Mouse (Mus musculus): ENCODE results near the gene Map4k2.

Map4k2 gene

DNA sequence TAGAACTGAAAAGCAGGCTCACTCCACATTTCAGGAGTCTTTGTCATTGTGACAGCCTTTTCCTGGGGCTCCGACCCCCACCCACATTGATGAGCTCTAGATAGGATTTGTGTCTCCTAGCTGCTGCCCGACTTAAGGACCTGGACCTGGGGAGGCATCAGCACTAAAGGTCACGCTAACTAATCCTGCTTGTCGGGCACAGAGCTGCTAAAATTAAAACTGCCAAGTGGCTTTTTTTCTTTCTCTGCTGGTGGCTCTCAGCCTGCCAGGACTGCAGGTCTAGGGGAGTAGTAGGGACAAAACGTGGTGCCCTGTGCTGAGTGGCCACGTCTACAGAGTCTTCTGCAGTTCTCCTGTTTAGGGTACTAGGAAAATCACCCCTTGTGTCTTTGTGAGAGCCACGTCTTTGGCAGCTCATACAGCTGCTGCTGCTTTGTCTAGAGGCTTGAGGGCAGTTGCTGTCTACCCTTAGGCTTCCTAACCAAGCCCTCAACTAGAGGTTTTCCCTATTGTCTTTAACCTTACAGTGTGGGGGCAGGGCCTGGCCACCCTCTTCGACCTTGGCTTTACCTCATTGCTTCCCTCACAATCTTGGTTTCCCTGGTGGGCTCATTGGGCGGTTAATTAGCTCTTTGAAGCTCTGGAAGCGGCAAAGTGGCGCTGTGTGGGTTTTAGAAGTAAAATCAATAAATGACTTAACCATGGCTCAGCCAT, 36.5 kb downstream of the Map4k2 start:
- DNase-seq (ENCODE audit: low read depth, low spot score) = no peak

DNA sequence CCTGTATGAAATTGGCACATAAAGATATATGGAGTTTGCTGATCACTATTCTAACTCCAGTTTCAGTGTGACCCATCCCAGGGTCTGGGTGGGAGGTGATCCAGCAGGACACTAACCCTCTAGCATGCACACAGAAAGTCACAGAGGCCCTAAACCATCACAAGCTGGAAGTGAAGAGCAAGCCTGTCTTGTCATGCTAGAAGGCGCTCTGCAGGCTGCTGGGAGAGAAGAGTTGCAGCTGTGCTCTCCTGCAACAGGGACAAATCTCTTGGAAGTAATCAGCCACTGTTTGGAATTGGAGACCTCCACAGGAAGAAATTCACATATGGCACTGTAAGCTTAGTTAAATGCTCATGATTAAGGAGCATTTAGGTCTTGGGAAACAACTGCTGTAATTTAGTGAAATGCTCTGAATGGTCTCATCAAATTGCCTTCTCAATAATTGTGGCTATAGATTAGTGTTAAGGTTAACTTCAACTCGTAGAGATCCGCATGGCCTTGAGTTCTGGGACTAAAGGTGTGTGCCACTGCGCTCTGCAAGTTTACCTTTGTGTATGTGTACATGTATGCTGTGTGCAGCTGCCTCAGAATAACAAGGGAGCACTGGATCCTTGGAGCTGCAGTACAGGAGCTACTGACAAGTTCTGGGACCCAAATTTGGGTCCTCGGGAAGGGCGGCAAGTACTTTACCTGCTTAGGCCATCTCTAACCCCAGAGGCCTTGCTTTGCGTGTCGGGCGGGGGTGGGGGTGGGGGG, 39.7 kb downstream of the Map4k2 start:
- DNase-seq (ENCODE audit: low read depth, low spot score) = no peak

DNA sequence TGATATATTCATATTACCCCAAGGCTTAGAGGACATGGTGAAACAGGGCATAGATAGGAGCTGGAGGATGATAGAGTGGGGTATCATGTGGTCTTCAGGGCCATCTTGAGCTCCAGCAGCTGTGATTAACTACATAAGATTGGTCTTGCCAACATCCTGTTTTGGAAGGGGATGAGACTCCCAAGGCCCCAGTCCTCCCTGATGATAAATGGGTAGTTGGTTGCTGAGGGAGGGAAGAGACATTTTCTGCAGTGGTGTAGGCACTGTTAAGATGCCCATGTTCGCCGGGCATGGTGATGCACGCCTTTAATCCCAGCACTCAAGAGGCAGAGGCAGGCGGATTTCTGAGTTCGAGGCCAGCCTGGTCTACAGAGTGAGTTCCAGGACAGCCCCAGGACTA, 40.3 kb downstream of the Map4k2 start:
- DNase-seq (ENCODE audit: low read depth, low spot score) = no peak

DNA sequence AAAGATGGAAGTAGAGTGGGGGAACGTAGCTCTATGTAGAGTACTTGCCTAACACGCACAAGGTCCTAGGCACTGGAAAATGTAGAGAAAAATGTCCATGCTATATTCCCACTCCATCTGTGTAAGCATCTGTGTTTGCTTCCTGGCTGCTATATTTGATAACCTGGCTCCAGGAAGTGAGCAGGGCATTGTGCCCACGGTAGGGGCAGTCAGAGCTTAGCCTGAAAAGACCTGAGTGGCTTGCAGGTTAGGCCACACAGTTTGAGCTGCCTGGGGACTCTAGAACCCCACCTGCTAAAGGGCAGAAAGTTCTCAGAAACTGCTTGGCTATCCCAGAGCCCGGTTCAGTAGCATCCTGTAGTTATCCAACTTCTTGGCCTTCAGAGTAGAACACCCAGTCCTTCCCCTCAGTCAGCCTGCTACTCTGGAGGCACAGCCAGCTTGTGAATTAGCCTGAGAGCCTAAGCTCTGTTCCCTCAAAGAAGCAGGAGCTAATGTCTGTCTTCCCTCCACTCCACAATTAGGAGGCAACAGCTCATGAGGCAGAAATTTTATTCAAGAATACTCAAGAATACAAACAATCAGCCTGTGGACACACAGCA, 41.5 kb downstream of the Map4k2 start:
- no peak for DNase-seq (ENCODE audit: low read depth, low spot score)

DNA sequence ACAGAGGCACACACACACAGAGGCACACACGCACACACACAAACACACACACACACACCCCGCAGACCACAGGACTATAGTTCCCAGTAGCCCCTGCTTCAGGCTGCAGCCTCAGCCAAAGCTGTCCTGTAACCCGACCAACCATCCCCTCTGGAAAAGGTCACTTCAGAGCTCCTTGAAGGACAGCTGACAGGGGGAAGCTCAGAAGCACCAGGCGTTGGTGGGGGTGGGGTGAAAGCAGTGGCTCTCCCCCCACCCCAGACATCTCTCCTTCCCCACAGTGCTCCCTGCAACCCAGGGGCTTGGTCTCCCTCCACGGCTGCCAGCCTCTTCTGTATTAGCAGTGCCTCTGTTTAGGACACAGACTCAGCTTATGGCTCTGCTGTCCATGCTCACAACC, 42.5 kb downstream of the Map4k2 start:
- DNase-seq (ENCODE audit: low read depth, low spot score) = no peak

DNA sequence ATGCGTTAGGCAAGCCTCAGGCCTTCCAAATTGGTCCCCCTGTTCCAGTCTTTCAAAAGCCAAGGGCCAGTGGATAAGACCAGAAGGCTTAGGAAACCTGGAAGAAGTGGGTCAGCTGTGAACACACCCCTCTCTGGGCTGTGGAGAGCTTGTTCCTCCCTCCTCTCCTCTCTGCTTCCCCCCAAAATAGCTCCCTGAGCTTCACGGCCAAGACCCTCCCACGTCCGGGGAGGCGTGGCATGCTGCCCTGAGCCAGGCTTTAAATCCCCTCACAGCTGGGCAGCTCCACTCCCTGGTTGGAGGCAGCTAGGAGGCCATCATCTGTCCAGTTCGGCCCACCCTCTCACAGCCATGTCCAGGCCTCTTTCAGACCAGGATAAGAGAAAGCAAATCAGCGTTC, 43.2 kb downstream of the Map4k2 start, which contains the start of gene Pygm:
TSS of gene Pygm (plus strand) at position 272 of the 400 bp plus-strand sequence.
- DNase-seq (ENCODE audit: low read depth, low spot score) = no peak

DNA sequence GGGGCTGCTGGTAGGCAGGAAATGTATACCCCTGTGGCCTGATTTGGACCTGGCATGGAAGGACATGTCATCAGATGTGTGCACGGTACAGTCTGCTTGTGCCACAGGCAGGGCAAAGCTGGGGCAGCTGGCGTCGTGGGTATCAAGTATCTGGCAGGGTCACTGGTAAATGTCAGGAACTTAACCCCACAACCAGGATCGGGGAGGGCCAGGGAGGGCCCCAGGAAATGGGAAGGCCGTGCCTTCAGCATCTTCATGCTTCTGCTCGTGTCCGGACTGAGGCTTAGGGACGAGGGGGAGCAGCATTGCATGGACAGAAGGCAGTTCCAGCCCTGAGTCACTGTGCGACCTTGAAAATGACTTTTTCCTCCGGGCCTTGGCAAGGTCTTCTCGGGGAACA, 44.0 kb downstream of the Map4k2 start:
- no peak for DNase-seq (ENCODE audit: low read depth, low spot score)

DNA sequence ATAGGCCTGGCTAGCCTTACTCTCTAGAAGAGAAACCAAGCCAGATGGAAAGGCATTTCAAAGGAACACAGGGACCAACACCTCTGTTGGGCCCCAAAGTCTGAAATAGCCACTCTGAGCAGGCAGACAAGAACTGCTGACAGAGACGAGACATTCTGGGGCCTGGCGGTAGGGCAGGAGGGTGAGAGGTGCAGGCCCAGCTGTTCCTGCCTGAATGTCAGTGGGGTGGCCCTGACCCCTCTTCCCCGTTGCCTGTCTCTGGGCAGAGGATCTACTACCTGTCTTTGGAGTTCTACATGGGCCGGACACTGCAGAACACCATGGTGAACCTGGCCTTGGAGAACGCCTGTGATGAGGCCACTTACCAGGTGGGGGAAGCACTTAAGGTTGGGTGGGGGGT, 44.5 kb downstream of the Map4k2 start:
- DNase-seq (ENCODE audit: low read depth, low spot score) = no peak

DNA sequence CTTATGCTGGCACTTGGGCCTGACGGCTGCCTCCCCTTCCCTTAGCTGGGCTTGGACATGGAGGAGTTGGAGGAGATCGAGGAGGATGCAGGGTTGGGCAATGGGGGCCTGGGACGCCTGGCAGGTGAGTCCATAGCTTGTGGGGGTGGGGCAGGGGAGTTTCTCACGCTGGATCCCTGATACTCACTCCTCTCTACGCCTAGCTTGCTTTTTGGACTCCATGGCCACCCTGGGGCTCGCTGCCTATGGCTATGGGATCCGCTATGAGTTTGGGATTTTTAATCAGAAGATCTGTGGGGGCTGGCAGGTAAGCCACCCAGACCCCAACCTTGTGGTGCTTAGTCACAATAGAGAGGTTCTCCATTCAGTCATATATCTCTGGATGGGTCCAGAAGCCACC, 44.9 kb downstream of the Map4k2 start:
- DNase-seq (ENCODE audit: low read depth, low spot score) = no peak

DNA sequence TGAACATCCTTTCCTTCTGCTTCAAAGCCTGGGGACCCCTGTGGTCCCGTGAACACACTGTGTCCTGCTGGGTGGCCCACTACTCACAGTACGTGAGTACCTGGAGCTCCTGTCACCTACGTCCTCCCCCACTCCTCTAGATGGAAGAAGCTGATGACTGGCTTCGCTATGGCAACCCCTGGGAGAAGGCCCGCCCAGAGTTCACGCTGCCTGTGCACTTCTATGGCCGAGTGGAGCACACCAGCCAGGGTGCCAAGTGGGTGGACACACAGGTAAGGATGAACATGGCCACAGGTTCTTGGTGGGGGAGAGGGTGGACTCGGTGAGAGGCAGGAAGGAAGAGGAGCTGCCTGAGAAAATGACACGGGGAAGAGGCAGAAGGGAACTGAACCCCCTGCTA, 45.3 kb downstream of the Map4k2 start:
- no peak for DNase-seq (ENCODE audit: low read depth, low spot score)

DNA sequence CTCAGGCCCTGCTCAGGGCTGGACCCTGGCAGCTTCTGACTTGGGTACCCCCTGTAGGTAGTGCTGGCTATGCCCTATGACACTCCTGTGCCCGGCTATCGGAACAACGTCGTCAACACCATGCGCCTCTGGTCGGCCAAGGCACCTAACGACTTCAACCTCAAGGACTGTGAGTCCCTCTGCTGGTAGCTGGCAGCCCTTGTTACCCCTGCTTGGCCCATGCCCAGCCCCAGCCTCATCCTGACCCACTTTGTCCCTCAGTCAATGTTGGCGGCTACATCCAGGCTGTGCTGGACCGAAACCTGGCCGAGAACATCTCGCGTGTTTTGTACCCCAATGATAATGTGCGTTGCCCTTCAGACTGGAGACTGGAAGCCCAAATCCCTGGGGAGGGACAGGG, 47.1 kb downstream of the Map4k2 start:
- no peak for DNase-seq (ENCODE audit: low read depth, low spot score)

DNA sequence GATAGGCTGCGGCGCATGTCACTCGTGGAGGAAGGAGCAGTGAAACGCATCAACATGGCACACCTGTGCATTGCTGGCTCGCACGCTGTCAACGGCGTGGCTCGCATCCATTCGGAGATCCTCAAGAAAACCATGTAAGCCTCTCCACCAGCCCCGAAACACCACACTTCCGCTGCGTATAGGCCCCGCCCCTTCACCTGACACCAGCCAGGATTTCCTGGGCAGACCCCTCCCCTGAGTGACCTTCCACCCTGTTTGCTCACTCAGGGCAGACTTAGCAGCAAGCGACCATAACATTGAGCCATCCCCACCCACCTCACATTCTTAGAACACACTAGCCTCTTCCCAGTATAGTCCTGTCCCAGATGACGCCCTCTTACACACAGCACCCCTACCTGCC, 48.9 kb downstream of the Map4k2 start:
- no peak for DNase-seq (ENCODE audit: low read depth, low spot score)

DNA sequence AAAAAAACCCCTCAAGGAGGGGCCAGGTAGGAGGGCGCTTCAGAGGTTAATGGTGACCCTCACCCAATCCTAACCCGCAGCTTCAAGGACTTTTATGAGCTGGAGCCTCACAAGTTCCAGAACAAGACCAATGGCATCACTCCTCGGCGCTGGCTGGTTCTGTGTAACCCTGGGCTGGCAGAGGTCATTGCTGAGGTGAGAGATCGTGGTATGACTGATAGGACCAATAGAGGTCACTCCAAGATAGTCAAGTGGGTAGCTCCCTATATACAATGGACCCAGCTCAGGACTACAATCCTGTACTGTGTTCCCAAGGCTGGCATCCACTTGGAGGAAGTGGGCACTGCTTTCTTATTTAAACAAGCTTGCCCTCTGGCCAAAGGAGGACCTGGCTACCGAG, 49.3 kb downstream of the Map4k2 start:
- DNase-seq (ENCODE audit: low read depth, low spot score) = no peak

DNA sequence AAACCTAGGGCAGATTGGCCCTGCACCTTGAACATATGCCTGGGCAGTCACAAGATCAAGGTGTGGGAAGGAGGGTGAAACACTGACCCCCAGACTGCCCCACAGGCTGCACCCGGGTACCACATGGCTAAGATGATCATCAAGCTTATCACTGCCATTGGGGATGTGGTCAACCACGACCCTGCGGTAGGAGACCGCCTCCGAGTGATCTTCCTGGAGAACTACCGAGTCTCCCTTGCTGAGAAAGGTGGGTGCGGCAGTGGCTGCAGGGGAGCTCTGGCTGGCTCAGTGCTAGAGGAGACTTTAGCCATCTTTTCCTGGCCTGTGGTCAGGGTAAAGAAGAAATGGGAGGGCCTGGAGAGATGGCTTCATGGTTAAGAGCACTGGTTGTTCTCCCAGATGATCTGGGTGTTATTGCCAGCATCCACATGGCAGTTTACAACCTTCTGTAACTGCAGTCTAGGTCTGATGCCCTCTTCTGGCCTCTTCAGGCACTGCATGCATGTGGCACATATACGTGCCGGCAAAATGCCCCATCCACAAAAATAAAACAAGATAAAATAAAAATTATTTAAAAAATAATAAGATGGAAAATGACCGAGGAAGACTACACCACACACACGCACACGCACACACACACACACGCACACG, 51.9 kb downstream of the Map4k2 start:
- DNase-seq (ENCODE audit: low read depth, low spot score) = no peak

DNA sequence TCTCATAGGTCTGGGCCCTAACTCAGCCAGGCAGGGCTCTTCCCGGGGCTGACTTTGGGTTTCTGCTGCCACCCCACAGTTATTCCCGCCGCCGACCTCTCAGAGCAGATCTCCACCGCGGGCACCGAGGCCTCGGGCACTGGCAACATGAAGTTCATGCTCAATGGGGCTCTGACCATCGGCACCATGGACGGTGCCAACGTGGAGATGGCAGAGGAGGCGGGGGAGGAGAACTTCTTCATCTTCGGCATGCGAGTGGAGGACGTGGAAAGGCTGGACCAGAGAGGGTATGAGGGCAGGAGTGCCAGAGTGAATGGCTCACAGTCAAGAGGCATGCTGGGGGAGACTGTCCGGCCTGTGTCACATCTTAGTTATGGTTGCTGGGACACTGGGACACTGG, 52.7 kb downstream of the Map4k2 start:
- no peak for DNase-seq (ENCODE audit: low read depth, low spot score)

DNA sequence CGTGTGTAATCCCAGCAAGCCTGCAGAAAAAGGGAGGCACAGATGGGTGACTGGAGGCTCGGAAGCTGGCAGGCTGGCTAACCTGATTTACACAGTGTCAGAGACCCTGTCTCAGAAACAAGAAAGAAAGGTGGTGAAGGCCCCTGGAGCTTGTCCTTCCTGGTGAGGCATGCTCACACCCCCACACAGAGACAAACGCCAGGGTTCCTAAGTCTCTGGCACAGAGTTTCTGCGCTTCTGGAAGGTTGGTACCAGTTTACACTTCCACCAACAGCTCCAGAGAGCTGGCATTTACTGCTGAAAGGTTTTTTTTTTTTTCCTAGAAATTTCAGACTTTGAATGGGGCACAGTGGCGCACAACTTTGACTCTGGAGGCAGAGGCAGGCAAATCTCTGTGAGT, 55.3 kb downstream of the Map4k2 start:
- DNase-seq (ENCODE audit: low read depth, low spot score) = no peak

DNA sequence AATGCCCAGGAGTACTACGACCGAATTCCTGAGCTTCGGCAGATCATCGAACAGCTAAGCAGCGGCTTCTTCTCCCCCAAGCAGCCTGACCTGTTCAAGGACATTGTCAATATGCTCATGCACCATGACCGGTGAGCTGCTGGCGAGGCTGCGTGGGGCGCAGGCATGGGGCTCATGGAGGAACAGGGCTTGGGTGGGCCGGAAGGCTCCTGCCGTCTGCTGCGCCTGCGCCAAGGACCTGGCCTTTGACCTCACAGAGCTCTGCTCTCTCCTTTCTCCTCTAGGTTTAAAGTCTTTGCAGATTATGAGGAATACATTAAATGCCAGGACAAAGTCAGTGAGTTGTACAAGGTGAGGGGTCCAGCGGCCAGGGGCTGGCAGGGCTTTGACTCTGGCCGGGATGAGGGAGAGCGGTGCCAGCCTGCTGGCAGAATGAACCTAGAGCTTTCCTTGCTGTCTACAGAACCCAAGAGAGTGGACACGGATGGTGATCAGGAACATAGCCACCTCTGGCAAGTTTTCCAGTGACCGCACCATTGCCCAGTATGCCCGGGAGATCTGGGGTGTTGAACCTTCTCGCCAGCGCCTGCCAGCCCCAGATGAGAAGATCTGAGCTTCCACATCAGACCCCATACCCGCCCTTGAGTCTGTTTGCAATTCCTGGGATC, 56.8 kb downstream of the Map4k2 start:
- no peak for DNase-seq (ENCODE audit: low read depth, low spot score)

DNA sequence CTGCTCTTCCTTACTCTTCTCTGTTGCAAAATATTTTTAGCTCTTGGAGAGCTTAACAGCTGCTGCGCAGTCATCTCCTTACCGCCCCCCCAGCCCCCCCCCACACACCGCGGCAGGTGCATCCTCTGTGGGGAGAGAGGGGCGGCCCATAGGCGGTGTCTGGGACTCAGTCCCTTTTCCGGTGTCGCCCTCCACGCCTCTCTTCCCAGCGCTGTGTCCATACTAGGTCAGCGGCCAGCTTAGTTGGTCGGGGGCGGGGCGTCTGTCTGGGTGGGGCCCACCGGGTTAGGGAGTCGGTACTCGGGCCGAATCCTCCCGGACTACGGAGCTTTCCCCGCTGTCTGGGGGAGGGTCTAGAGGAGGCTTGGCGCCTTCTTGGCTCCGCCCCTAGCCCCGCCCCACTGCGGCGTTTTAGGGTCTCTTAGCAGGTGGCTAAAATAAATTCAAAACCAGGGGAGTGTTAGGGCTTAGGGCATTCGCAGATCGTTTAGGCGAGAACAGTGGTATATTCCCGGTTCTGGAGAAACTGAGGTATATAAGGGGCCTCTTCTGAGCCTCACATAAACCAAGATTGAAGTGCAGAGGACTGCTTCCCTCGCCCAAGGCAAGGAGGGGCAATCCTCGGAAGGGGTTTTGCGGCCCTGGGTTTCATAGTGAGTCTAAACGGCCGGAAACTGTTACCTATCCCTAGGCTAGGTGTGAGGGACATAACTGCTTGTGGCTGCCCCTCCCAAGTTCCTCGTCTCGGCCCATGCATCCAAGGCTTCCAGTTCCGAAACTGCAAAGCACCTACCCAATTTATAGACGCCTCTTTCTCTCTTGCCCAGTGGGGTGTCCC, 57.7 kb downstream of the Map4k2 start:
- DNase-seq (ENCODE audit: low read depth, low spot score) = no peak

DNA sequence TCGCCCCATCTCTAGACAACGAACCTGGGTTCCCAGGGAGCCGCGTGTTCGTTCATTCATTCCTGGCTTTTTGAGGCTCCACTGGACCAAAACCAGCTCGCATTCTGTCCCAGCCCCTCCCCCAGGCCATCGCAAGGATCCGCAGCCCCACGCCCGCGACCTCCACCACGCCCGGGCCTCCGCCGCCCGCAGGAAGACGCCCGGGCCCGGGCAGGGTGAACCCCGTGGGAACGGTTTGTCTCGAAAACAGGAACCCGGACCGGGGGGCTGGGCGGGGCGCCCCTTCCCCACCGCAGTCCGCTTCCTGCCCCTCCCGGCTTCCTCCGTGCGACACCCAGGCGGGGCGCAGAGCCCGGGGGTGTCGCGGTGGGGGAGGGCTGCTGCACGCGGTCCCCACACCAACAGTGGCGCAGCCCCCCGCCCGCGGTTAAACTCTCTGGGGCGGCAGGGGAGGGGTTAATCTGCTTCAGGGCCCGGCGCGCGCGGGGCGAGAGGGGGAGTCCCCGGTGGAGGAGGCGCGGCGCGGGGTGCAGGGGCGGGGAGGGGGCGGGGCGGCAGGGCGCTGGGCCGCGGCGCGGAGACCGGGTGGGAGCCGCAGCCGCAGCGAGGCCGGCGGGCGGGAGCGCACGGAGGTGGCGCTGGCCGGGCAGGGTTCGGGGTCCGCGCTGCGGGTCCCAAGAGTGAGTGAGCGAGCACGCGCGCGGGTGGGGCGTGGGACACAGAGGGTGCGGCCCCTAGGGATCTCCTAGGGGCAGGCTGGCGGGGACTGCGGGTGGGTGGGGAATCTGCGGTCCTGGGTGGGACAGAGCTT, 58.6 kb downstream of the Map4k2 start, which contains the start of gene Rasgrp2:
TSS of gene Rasgrp2 (plus strand) at position 56 of the 811 bp plus-strand sequence.
- DNase-seq (ENCODE audit: low read depth, low spot score) = no peak
